Mouse (Mus musculus): Measurements from ENCODE around the gene Abhd16b. TPM values are rescaled to one million over a fixed set of nuclear protein-coding genes. Genes with fewer than 3 reads are reported as not detected.

Gene Abhd16b
- total RNA-seq, 1 experiment = 0.36 TPM

GRCm38 (mm10) chr2:181532589-181532988 lies 39.6 kb downstream of the Abhd16b start:
- H3K27ac ChIP-seq (ENCODE audit: insufficient read depth, low read depth, low read length, poor library complexity, severe bottlenecking) = no peak overlapping the region
- in situ Hi-C loops (cut with MboI; ENCODE audit: low sequenced_read_pairs in 2 of 2, unreplicated experiment in 2 of 2) = no loop called here

GRCm38 (mm10) chr2:181536410-181536809 lies 43.4 kb downstream of the Abhd16b start:
- H3K36me3 ChIP-seq (ENCODE audit: control insufficient read depth, insufficient read depth, low read length, poor library complexity, severe bottlenecking) = no peaks in the 10 kb centered on the region
- in situ Hi-C loops (cut with MboI; ENCODE audit: low sequenced_read_pairs in 2 of 2, unreplicated experiment in 2 of 2) = no loop called here
- DNase-seq (ENCODE audit: low read depth, low spot score) = no peak
- no peak overlapping the region for H3K27ac ChIP-seq (ENCODE audit: insufficient read depth, low read depth, low read length, poor library complexity, severe bottlenecking)
- TF ChIP-seq HCFC1 (IDR thresholded peaks at IDR 0.05; ENCODE audit: borderline replicate concordance, insufficient read depth, low read length) = no peak
- TF ChIP-seq ZC3H11A (IDR thresholded peaks at IDR 0.05; ENCODE audit: borderline replicate concordance, low read depth, low read length) = no peak
- no peak for TF ChIP-seq CHD2 (IDR thresholded peaks at IDR 0.05; ENCODE audit: low read depth, low read length)
- no peak for TF ChIP-seq MAFK (IDR thresholded peaks at IDR 0.05; ENCODE audit: insufficient read depth, low read depth, low read length)
- no peak for TF ChIP-seq ZNF384 (IDR thresholded peaks at IDR 0.05; ENCODE audit: low read depth, low read length)
- H3K9ac ChIP-seq (ENCODE audit: insufficient read depth, low read depth, low read length, poor library complexity, severe bottlenecking) = no peak overlapping the region
- no peaks in the 10 kb centered on the region for H3K9me3 ChIP-seq (ENCODE audit: control insufficient read depth, insufficient read depth, low read depth, low read length)
- peaks cover 2 to 4% of the 10 kb centered on the region in 2 experiments; a peak in 2 of 4 replicates for H3K4me1 ChIP-seq (ENCODE audit: control insufficient read depth in 2 of 2, insufficient read depth in 2 of 2, low read length in 2 of 2, poor library complexity in 1 of 2)
- H3K4me3 ChIP-seq (ENCODE audit: insufficient read depth in 1 of 2, low read depth in 1 of 2, low read length in 2 of 2, poor library complexity in 1 of 2, severe bottlenecking in 1 of 2) = no peak overlapping the region

More at GRCm38 (mm10) chr2:181532589-181532988, 39.6 kb downstream of the Abhd16b start:
- peaks cover 0 to 1% of the 10 kb centered on the region in 2 experiments; a peak in 2 of 4 replicates for H3K4me1 ChIP-seq (ENCODE audit: control insufficient read depth in 2 of 2, insufficient read depth in 2 of 2, low read length in 2 of 2, poor library complexity in 1 of 2)
- no peaks in the 10 kb centered on the region for H3K9me3 ChIP-seq (ENCODE audit: control insufficient read depth, insufficient read depth, low read depth, low read length)
- no peak for TF ChIP-seq MAFK (IDR thresholded peaks at IDR 0.05; ENCODE audit: insufficient read depth, low read depth, low read length)
- no peak for TF ChIP-seq HCFC1 (IDR thresholded peaks at IDR 0.05; ENCODE audit: borderline replicate concordance, insufficient read depth, low read length)
- TF ChIP-seq CHD2 (IDR thresholded peaks at IDR 0.05; ENCODE audit: low read depth, low read length) = no peak
- TF ChIP-seq ZNF384 (IDR thresholded peaks at IDR 0.05; ENCODE audit: low read depth, low read length) = no peak
- no peak for TF ChIP-seq ZC3H11A (IDR thresholded peaks at IDR 0.05; ENCODE audit: borderline replicate concordance, low read depth, low read length)
- DNase-seq (ENCODE audit: low read depth, low spot score) = no peak
- no peak overlapping the region for H3K4me3 ChIP-seq (ENCODE audit: insufficient read depth in 1 of 2, low read depth in 1 of 2, low read length in 2 of 2, poor library complexity in 1 of 2, severe bottlenecking in 1 of 2)
- no peaks in the 10 kb centered on the region for H3K36me3 ChIP-seq (ENCODE audit: control insufficient read depth, insufficient read depth, low read length, poor library complexity, severe bottlenecking)
- H3K9ac ChIP-seq (ENCODE audit: insufficient read depth, low read depth, low read length, poor library complexity, severe bottlenecking) = no peak overlapping the region

GRCm38 (mm10) chr2:181537444-181538047 lies 44.5 kb downstream of the Abhd16b start:
- peak; percentile 20 for DNase-seq (ENCODE audit: low read depth, low spot score)

GRCm38 (mm10) chr2:181541761-181542380 lies 48.9 kb downstream of the Abhd16b start:
- H3K9ac ChIP-seq (ENCODE audit: insufficient read depth, low read depth, low read length, poor library complexity, severe bottlenecking) = no peak overlapping the region
- no peak for DNase-seq (ENCODE audit: low read depth, low spot score)
- no peaks in the 10 kb centered on the region for H3K36me3 ChIP-seq (ENCODE audit: control insufficient read depth, insufficient read depth, low read length, poor library complexity, severe bottlenecking)
- in situ Hi-C loops (cut with MboI; ENCODE audit: low sequenced_read_pairs in 2 of 2, unreplicated experiment in 2 of 2) = no loop called here
- peaks cover 2 to 4% of the 10 kb centered on the region in 2 experiments; a peak in 2 of 4 replicates for H3K4me1 ChIP-seq (ENCODE audit: control insufficient read depth in 2 of 2, insufficient read depth in 2 of 2, low read length in 2 of 2, poor library complexity in 1 of 2)
- no peaks in the 10 kb centered on the region for H3K9me3 ChIP-seq (ENCODE audit: control insufficient read depth, insufficient read depth, low read depth, low read length)
- H3K27ac ChIP-seq (ENCODE audit: insufficient read depth, low read depth, low read length, poor library complexity, severe bottlenecking) = no peak overlapping the region
- H3K4me3 ChIP-seq (ENCODE audit: insufficient read depth in 1 of 2, low read depth in 1 of 2, low read length in 2 of 2, poor library complexity in 1 of 2, severe bottlenecking in 1 of 2) = no peak overlapping the region
- TF ChIP-seq CHD2 (IDR thresholded peaks at IDR 0.05; ENCODE audit: low read depth, low read length) = no peak
- TF ChIP-seq ZNF384 (IDR thresholded peaks at IDR 0.05; ENCODE audit: low read depth, low read length) = no peak
- TF ChIP-seq ZC3H11A (IDR thresholded peaks at IDR 0.05; ENCODE audit: borderline replicate concordance, low read depth, low read length) = no peak
- TF ChIP-seq MAFK (IDR thresholded peaks at IDR 0.05; ENCODE audit: insufficient read depth, low read depth, low read length) = no peak
- TF ChIP-seq HCFC1 (IDR thresholded peaks at IDR 0.05; ENCODE audit: borderline replicate concordance, insufficient read depth, low read length) = no peak

More at GRCm38 (mm10) chr2:181537444-181538047, 44.5 kb downstream of the Abhd16b start:
- Histone ChIP-seq H3K9me3 (ENCODE audit: control insufficient read depth, insufficient read depth, low read depth, low read length) (no peaks in the 10 kb centered on the region), H3K4me1 (ENCODE audit: control insufficient read depth in 2 of 2, insufficient read depth in 2 of 2, low read length in 2 of 2, poor library complexity in 1 of 2) (peaks cover 2 to 4% of the 10 kb centered on the region in 2 experiments; a peak in 2 of 4 replicates), H3K9ac (ENCODE audit: insufficient read depth, low read depth, low read length, poor library complexity, severe bottlenecking) (no peak overlapping the region), H3K36me3 (ENCODE audit: control insufficient read depth, insufficient read depth, low read length, poor library complexity, severe bottlenecking) (no peaks in the 10 kb centered on the region), H3K27ac (ENCODE audit: insufficient read depth, low read depth, low read length, poor library complexity, severe bottlenecking) (no peak overlapping the region), H3K4me3 (ENCODE audit: insufficient read depth in 1 of 2, low read depth in 1 of 2, low read length in 2 of 2, poor library complexity in 1 of 2, severe bottlenecking in 1 of 2) (no peak overlapping the region)
- in situ Hi-C loops (cut with MboI; ENCODE audit: low sequenced_read_pairs in 2 of 2, unreplicated experiment in 2 of 2) = no loop called here
- no peak for TF ChIP-seq ZC3H11A (IDR thresholded peaks at IDR 0.05; ENCODE audit: borderline replicate concordance, low read depth, low read length)
- no peak for TF ChIP-seq ZNF384 (IDR thresholded peaks at IDR 0.05; ENCODE audit: low read depth, low read length)
- TF ChIP-seq MAFK (IDR thresholded peaks at IDR 0.05; ENCODE audit: insufficient read depth, low read depth, low read length) = no peak
- TF ChIP-seq CHD2 (IDR thresholded peaks at IDR 0.05; ENCODE audit: low read depth, low read length) = no peak
- no peak for TF ChIP-seq HCFC1 (IDR thresholded peaks at IDR 0.05; ENCODE audit: borderline replicate concordance, insufficient read depth, low read length)

Other genes with a start within 250 kb of the Abhd16b start
- 15.2 and 16.4 TPM in 2 replicates for gene Gmeb2, start 205.2 kb upstream of the Abhd16b start, total RNA-seq (2012; rRNA removed)
- gene Stmn3, start 178.7 kb upstream of the Abhd16b start, total RNA-seq (2012; rRNA removed) = 7.9 and 8.6 TPM in 2 replicates
- gene Rtel1, start 173.5 kb upstream of the Abhd16b start, total RNA-seq (2012; rRNA removed) = 133 and 209 TPM in 2 replicates
- gene Zgpat, start 128.3 kb upstream of the Abhd16b start, total RNA-seq (2012; rRNA removed) = 43.5 and 61.3 TPM in 2 replicates
- 32.8 and 36.3 TPM in 2 replicates for gene Arfrp1, start 127.8 kb upstream of the Abhd16b start, total RNA-seq (2012; rRNA removed)
- 30.8 and 48.9 TPM in 2 replicates for gene Lime1, start 113.1 kb upstream of the Abhd16b start, total RNA-seq (2012; rRNA removed)
- gene Zbtb46, start 33.8 kb upstream of the Abhd16b start, total RNA-seq (2012; rRNA removed) = 4.4 and 5.1 TPM in 2 replicates
- gene Tpd52l2, start 3.9 kb downstream of the Abhd16b start, total RNA-seq (2012; rRNA removed) = 111 TPM in 2 replicates
- gene Dnajc5, start 27.3 kb downstream of the Abhd16b start, total RNA-seq (2012; rRNA removed) = 67.2 and 87.6 TPM in 2 replicates
- 24.0 and 34.5 TPM in 2 replicates for gene Uckl1, start 91.7 kb downstream of the Abhd16b start, total RNA-seq (2012; rRNA removed)
- gene Prpf6, start 98.7 kb downstream of the Abhd16b start, total RNA-seq (2012; rRNA removed) = 58.7 and 67.8 TPM in 2 replicates
- 38.2 and 50.7 TPM in 2 replicates for gene Zfp512b, start 99.6 kb downstream of the Abhd16b start, total RNA-seq (2012; rRNA removed)
- gene Samd10, start 106.0 kb downstream of the Abhd16b start, total RNA-seq (2012; rRNA removed) = 3.4 TPM in 2 replicates
- gene Gm29797, start 163.8 kb downstream of the Abhd16b start, total RNA-seq (2012; rRNA removed) = 1.8 and 9.3 TPM in 2 replicates
- 0.36 and 0.42 TPM in 2 replicates for gene Sox18, start 178.4 kb downstream of the Abhd16b start, total RNA-seq (2012; rRNA removed)
- 11.4 and 23.0 TPM in 2 replicates for gene Tcea2, start 187.1 kb downstream of the Abhd16b start, total RNA-seq (2012; rRNA removed)
- gene Rgs19, start 200.8 kb downstream of the Abhd16b start, total RNA-seq (2012; rRNA removed) = 27.3 and 31.7 TPM in 2 replicates
- gene Lkaaear1, start 205.2 kb downstream of the Abhd16b start, total RNA-seq (2012; rRNA removed) = not detected in 2 replicates
- 2.9 and 3.0 TPM in 2 replicates for gene Oprl1, start 221.8 kb downstream of the Abhd16b start, total RNA-seq (2012; rRNA removed)